Mouse (Mus musculus): ENCODE data around the gene C2. TPM values are rescaled to one million over a fixed set of nuclear protein-coding genes. Genes with fewer than 3 reads are reported as not detected.
A peak's percentile ranks its signal among the peaks of the same experiment; 100 is the strongest.
"Not testable (repeated sequence)": the region's sequence is repeated elsewhere in the genome, so short reads cannot be mapped to it uniquely, and the experiment has no call there.

Gene C2
- polyA plus RNA-seq, 1 experiment from 2014 or later = 3.2 TPM

DNA sequence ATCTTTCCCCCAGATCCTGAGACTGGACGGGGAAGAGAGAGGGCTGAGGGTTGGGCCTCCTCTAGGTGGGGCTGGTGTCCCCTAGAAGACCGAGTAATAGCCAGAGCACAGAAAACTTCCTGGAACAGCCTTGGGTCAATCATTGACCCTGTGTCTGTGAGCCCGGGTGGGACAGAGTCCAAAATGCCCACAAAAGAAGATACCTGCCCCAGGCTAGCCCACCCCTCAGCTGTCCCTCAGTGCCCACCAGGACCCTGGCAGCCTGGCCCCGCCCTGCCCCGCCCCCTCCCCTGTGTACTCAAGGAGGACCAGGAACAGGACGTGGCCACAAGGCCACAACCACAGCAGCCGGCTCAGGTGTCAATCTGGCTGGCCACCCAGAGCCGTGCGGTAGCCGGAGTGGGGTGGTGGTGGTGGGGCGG, 17.4 kb upstream of the C2 start:
- peak; percentile 72; the same call in 1 of the 2 replicates for ATAC-seq (ENCODE audit: low read depth)
- no peak overlapping the region for H3K27ac ChIP-seq (ENCODE audit: low read length)
- WGBS = 9% methylated on average over 10 of the region's 11 CpGs
- peaks cover 29% of the 10 kb centered on the region for H3K36me3 ChIP-seq (ENCODE audit: control insufficient read depth, insufficient read depth, low read length)
- no peak overlapping the region for H3K4me3 ChIP-seq (ENCODE audit: low read length)
- H3K4me2 ChIP-seq (ENCODE audit: low read depth, low read length) = peak overlapping the region; percentile 21; the same call in 1 of the 2 replicates
- peak overlapping the region; percentile 35 for H3K9ac ChIP-seq (ENCODE audit: low read length)
- no peaks in the 10 kb centered on the region for H3K27me3 ChIP-seq (ENCODE audit: control insufficient read depth, insufficient read depth, low read depth, low read length)
- peaks cover 8% of the 10 kb centered on the region for H3K4me1 ChIP-seq (replicated peaks; ENCODE audit: control insufficient read depth, insufficient read depth, low read length)
- H3K9me3 ChIP-seq (ENCODE audit: control insufficient read depth, low read length) = no peaks in the 10 kb centered on the region

DNA sequence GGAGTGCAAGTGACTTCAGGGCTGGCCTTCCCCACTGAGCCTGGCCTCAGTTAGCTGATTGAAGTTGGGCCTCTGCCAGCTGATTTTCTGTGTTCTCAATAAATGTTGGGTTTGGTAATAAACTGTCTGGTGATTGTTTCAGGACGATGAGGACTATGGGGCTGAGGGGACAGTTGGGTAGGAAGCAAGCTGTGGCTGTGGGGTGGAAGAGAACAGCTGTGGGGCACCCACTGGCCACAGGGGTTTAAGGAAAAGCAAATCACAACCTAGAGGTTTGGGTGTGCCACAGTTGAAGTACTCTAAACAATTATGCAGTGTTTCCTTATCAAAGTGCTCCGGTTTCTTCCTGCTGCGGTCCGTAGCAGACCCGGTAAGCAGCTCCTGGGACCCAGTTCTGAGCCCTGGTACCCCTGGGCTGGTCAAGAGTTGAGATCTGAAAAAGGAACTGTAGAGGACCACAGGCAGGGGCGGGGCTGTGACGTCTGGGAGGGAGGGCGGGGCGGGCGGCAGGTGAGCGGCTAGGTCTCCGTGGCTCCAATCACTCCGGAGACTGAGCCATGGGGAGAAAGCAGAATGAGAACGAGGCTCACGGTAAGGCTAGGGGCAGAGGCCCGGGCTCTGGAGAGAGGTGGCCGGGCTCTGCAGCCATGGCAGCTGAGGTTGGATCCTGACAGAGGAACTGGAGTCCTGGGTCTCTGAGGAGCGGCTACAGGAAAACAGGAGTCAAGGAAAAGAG, 16.0 kb upstream of the C2 start, which contains the start of gene Slc44a4:
Slc44a4 (plus strand) TSS at position 537 of the 736 bp plus-strand sequence.
- Histone ChIP-seq H3K27ac (ENCODE audit: low read length) (no peak within 1 kb of the TSS), H3K36me3 (ENCODE audit: control insufficient read depth, insufficient read depth, low read length) (peaks cover 42% of the 10 kb centered on the region), H3K4me3 (ENCODE audit: low read length) (no peak within 1 kb of the TSS), H3K27me3 (ENCODE audit: control insufficient read depth, insufficient read depth, low read depth, low read length) (no peaks in the 10 kb centered on the region), H3K4me2 (ENCODE audit: low read depth, low read length) (peak within 1 kb of the TSS; percentile 9; the same call in 1 of the 2 replicates), H3K4me1 (replicated peaks; ENCODE audit: control insufficient read depth, insufficient read depth, low read length) (peaks cover 8% of the 10 kb centered on the region), H3K9ac (ENCODE audit: low read length) (no peak within 1 kb of the TSS; the same call in 1 of the 2 replicates), H3K9me3 (ENCODE audit: control insufficient read depth, low read length) (no peaks in the 10 kb centered on the region)
- ATAC-seq (ENCODE audit: low read depth) = peak; percentile 25; the same call in 1 of the 2 replicates
- 37% methylated on average over 18 of the region's 18 CpGs for WGBS

DNA sequence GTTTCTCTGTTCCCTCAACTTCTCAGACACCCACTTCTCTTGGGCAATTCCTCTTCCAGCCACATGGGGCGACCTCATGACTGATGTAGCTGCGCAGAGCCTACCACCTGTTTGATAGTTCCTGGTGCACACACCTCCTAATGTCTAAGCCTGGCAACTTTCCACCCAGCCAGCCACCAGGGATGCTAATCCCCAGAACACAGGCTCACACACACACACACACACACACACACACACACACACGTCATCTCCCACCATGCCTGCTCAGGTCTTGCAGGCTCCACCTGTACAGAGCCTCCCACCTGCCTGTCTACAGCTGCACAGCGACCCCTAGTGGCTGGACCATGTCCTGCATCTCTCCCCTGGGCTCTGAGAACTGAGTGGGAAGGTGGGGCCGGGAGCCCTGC, 13.9 kb upstream of the C2 start:
- H3K4me3 ChIP-seq (ENCODE audit: low read length) = no peak overlapping the region
- H3K36me3 ChIP-seq (ENCODE audit: control insufficient read depth, insufficient read depth, low read length) = peaks cover 63% of the 10 kb centered on the region
- no peak overlapping the region for H3K4me2 ChIP-seq (ENCODE audit: low read depth, low read length)
- no peak overlapping the region for H3K27ac ChIP-seq (ENCODE audit: low read length)
- H3K9ac ChIP-seq (ENCODE audit: low read length) = no peak overlapping the region
- no peaks in the 10 kb centered on the region for H3K27me3 ChIP-seq (ENCODE audit: control insufficient read depth, insufficient read depth, low read depth, low read length)
- no peaks in the 10 kb centered on the region for H3K9me3 ChIP-seq (ENCODE audit: control insufficient read depth, low read length)
- ATAC-seq (ENCODE audit: low read depth) = peak; percentile 53
- peaks cover 8% of the 10 kb centered on the region for H3K4me1 ChIP-seq (replicated peaks; ENCODE audit: control insufficient read depth, insufficient read depth, low read length)
- 44% methylated on average over 5 of the region's 5 CpGs for WGBS

DNA sequence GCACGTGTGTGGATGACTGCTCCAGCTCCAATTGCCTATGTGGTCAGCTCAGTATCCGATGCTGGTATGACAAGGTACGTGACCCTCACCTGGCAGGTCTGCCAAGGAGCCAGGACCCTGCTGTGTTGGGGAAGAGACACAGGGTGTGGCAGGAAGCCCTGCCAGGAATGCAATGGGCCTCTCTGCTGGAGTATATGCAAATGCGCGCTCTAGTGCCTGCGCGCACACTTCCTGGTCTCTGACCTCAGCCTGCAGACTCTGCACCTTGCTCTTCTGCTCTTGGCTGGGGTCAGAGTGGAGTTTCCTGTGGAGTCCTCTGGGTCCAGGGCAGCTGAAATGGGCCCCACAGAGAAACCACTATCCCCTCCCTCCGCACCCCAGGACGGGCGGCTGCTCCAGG, 12.9 kb upstream of the C2 start:
- Histone ChIP-seq H3K36me3 (ENCODE audit: control insufficient read depth, insufficient read depth, low read length) (peaks cover 72% of the 10 kb centered on the region), H3K4me1 (replicated peaks; ENCODE audit: control insufficient read depth, insufficient read depth, low read length) (peaks cover 8% of the 10 kb centered on the region), H3K27ac (ENCODE audit: low read length) (no peak overlapping the region), H3K27me3 (ENCODE audit: control insufficient read depth, insufficient read depth, low read depth, low read length) (no peaks in the 10 kb centered on the region), H3K4me3 (ENCODE audit: low read length) (no peak overlapping the region), H3K9ac (ENCODE audit: low read length) (no peak overlapping the region), H3K9me3 (ENCODE audit: control insufficient read depth, low read length) (no peaks in the 10 kb centered on the region), H3K4me2 (ENCODE audit: low read depth, low read length) (no peak overlapping the region)
- no peak for ATAC-seq (ENCODE audit: low read depth)
- 85% methylated on average over 10 of the region's 10 CpGs for WGBS

DNA sequence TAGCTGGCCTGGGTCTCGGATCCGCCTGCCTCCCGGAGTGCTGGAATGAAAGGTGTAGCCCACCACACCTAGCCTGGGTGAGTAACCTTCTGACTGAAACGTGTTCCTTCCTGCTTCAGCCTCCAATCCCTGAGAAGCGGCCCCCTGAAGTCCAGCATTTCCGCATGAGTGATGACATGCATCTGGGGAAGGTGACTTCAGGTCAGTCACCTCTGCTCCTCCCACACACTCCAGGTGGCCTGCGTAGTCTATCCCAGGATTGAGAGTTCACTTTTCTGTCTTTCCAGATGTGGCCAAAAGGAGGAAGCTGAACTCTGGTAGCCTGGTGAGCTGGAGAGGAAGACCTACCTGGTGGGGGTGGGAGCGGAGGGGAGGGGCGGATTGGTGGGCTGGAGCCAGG, 4.8 kb upstream of the C2 start:
- Histone ChIP-seq H3K36me3 (ENCODE audit: control insufficient read depth, insufficient read depth, low read length) (peaks cover 42% of the 10 kb centered on the region), H3K4me3 (ENCODE audit: low read length) (no peak overlapping the region), H3K4me2 (ENCODE audit: low read depth, low read length) (no peak overlapping the region), H3K9me3 (ENCODE audit: control insufficient read depth, low read length) (no peaks in the 10 kb centered on the region), H3K27ac (ENCODE audit: low read length) (no peak overlapping the region), H3K27me3 (ENCODE audit: control insufficient read depth, insufficient read depth, low read depth, low read length) (no peaks in the 10 kb centered on the region), H3K4me1 (replicated peaks; ENCODE audit: control insufficient read depth, insufficient read depth, low read length) (peaks cover 4% of the 10 kb centered on the region; the same call in 1 of the 2 replicates), H3K9ac (ENCODE audit: low read length) (no peak overlapping the region)
- WGBS = 83% methylated on average over 9 of the region's 9 CpGs
- ATAC-seq (ENCODE audit: low read depth) = no peak

DNA sequence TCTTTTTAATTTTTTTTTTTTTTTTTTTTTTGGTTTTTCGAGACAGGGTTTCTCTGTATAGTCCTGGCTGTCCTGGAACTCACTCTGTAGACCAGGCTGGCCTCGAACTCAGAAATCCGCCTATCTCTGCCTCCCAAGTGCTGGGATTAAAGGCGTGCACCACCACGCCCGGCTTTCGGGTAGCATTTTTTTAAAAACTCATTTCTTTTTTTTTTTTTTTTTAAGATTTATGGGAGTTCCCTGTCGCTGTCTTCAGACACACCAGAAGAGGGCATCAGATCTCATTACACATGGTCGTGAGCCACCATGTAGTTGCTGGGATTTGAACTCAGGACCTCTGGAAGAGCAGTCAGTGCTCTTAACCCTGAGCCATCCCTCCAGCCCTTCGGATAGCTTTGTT, 3.9 kb upstream of the C2 start:
- H3K9me3 ChIP-seq (ENCODE audit: control insufficient read depth, low read length); H3K27ac ChIP-seq (ENCODE audit: low read length); H3K4me2 ChIP-seq (ENCODE audit: low read depth, low read length); H3K9ac ChIP-seq (ENCODE audit: low read length); H3K27me3 ChIP-seq (ENCODE audit: control insufficient read depth, insufficient read depth, low read depth, low read length); ATAC-seq (ENCODE audit: low read depth); H3K4me3 ChIP-seq (ENCODE audit: low read length): not testable (repeated sequence)
- WGBS = 85% methylated on average over 9 of the region's 10 CpGs
- Histone ChIP-seq H3K4me1 (replicated peaks; ENCODE audit: control insufficient read depth, insufficient read depth, low read length) (peaks cover 11% of the 10 kb centered on the region), H3K36me3 (ENCODE audit: control insufficient read depth, insufficient read depth, low read length) (peaks cover 33% of the 10 kb centered on the region)

DNA sequence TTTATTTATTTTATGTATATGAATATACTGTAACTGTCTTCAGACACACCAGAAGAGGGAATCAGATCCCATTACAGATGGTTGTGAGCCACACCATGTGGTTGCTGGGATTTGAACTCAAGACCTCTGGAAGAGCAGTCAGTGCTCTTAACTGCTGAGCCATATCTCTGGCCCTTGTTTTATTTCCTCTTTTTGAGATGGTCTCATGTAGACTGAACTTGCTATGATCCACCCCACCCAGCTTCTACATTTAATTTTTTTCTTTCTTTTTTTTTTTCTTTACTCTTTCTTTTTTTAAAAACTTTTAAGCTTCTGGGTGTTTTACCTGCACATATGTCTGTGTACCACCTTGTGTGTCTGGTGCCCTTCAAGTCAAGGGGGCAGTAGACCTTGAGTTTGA, 2.8 kb upstream of the C2 start:
- H3K9me3 ChIP-seq (ENCODE audit: control insufficient read depth, low read length); ATAC-seq (ENCODE audit: low read depth); H3K27me3 ChIP-seq (ENCODE audit: control insufficient read depth, insufficient read depth, low read depth, low read length); H3K27ac ChIP-seq (ENCODE audit: low read length); H3K4me2 ChIP-seq (ENCODE audit: low read depth, low read length); H3K9ac ChIP-seq (ENCODE audit: low read length); H3K4me3 ChIP-seq (ENCODE audit: low read length): not testable (repeated sequence)
- Histone ChIP-seq H3K4me1 (replicated peaks; ENCODE audit: control insufficient read depth, insufficient read depth, low read length) (peaks cover 20% of the 10 kb centered on the region), H3K36me3 (ENCODE audit: control insufficient read depth, insufficient read depth, low read length) (peaks cover 28% of the 10 kb centered on the region)

DNA sequence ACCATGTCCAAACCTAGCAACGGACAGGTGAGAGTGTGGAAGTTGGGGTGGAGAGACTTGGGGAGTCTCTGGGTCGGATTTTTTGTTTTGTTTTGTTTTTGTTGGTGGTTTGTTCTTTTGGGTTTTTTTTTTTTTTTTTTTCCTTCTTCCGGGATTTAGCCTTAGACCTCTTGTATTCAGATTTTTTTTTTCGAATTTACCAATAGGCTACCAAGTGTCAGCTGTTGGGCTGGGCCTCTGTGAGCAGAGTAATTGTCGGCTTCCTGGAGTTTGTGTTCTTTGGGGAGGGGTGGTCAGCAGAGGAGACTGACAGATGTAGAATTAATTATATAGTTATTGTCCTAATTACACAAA, 1.8 kb upstream of the C2 start:
- peaks cover 27% of the 10 kb centered on the region for H3K4me1 ChIP-seq (replicated peaks; ENCODE audit: control insufficient read depth, insufficient read depth, low read length)
- H3K27ac ChIP-seq (ENCODE audit: low read length) = peak overlapping the region; percentile 99
- H3K4me3 ChIP-seq (ENCODE audit: low read length) = peak overlapping the region; percentile 90
- peak overlapping the region; percentile 97 for H3K9ac ChIP-seq (ENCODE audit: low read length)
- no peak for ATAC-seq (ENCODE audit: low read depth)
- H3K36me3 ChIP-seq (ENCODE audit: control insufficient read depth, insufficient read depth, low read length) = peaks cover 22% of the 10 kb centered on the region
- no peaks in the 10 kb centered on the region for H3K9me3 ChIP-seq (ENCODE audit: control insufficient read depth, low read length)
- peak overlapping the region; percentile 72 for H3K4me2 ChIP-seq (ENCODE audit: low read depth, low read length)
- no peaks in the 10 kb centered on the region for H3K27me3 ChIP-seq (ENCODE audit: control insufficient read depth, insufficient read depth, low read depth, low read length)
- WGBS = 1% methylated on average over 5 of the region's 5 CpGs

DNA sequence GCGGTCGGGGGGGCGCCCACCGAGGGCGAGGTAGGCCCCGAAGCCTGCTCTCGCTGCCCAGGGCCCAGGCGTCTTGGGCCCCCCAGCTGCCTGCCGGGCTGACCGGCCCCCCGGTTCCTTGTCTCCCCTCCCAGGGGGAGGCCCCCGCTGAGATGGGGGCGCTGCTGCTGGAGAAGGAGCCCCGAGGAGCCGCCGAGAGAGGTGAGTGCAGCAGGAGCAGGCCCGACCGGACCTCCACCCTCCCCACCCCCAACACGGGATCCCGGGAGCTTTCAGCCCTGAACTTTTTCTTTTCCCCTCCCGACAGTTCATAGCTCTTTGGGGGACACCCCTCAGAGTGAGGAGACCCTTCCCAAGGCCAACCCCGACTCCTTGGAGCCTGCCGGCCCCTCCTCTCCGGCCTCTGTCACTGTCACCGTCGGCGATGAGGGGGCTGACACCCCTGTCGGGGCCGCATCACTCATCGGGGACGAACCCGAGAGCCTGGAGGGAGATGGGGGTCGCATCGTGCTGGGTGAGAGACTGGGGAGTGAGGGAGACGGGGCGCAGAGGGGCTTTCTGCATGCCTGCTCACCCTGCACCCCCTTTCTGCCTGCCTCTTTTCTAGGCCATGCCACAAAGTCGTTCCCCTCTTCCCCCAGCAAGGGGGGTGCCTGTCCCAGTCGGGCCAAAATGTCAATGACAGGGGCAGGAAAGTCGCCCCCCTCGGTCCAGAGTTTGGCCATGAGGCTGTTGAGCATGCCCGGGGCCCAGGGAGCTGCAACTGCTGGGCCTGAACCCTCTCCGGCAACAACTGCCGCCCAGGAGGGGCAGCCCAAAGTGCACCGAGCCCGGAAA, 1.2 kb upstream of the C2 start:
- Histone ChIP-seq H3K27me3 (ENCODE audit: control insufficient read depth, insufficient read depth, low read depth, low read length) (no peaks in the 10 kb centered on the region), H3K4me3 (ENCODE audit: low read length) (peak overlapping the region; percentile 90), H3K9me3 (ENCODE audit: control insufficient read depth, low read length) (no peaks in the 10 kb centered on the region), H3K36me3 (ENCODE audit: control insufficient read depth, insufficient read depth, low read length) (peaks cover 22% of the 10 kb centered on the region), H3K4me1 (replicated peaks; ENCODE audit: control insufficient read depth, insufficient read depth, low read length) (peaks cover 27% of the 10 kb centered on the region), H3K27ac (ENCODE audit: low read length) (peak overlapping the region; percentile 99), H3K4me2 (ENCODE audit: low read depth, low read length) (peak overlapping the region; percentile 72), H3K9ac (ENCODE audit: low read length) (peak overlapping the region; percentile 97)
- ATAC-seq (ENCODE audit: low read depth) = no peak
- WGBS = under 1% methylated on average over 29 of the region's 45 CpGs
